Mouse (Mus musculus) bone marrow, adult 2 months (tissue): Measurements from ENCODE around the gene Cdc42se2. TPM values are rescaled to one million over a fixed set of nuclear protein-coding genes. Genes with fewer than 3 reads are reported as not detected.

ENCODE experiments used
- H3K27ac ChIP-seq: fragments of 200-500 bp; 2 replicates; pipeline ENCODE4 v1.5.1; 2012; ENCODE audit warnings: low read depth, mild to moderate bottlenecking, control low read depth, inconsistent platforms, low read length; ENCODE audit not compliant: control insufficient read depth, poor library complexity, insufficient read depth
- H3K4me1 ChIP-seq: fragments of 200-500 bp; 2 replicates; pipeline ENCODE4 v1.6.1; 2011; ENCODE audit warnings: low read length; ENCODE audit not compliant: control insufficient read depth, insufficient read depth
- H3K4me3 ChIP-seq: fragments of 200-500 bp; replicated peaks from 2 replicates; pipeline ENCODE3; 2011; ENCODE audit warnings: mild to moderate bottlenecking, low read depth, low read length, control low read depth; ENCODE audit not compliant: control insufficient read depth
- CTCF ChIP-seq: fragments of 200-500 bp; IDR thresholded peaks from 2 replicates; pipeline ENCODE4 v1.5.1; 2011; ENCODE audit warnings: low read length, control low read depth; ENCODE audit not compliant: control insufficient read depth, insufficient read depth
- POLR2A ChIP-seq: fragments of 200-500 bp; IDR thresholded peaks from 2 replicates; pipeline ENCODE4 v1.6.1; 2011; ENCODE audit warnings: low read depth, mild to moderate bottlenecking, control low read depth, low read length, borderline replicate concordance; ENCODE audit not compliant: control insufficient read depth
- WGBS: fragments of 180-500 bp; shearing (Covaris S2); methylation state at CpG from one replicate; pipeline ENCODE4 v1.1.7; 2018; 5-methylcytosine and 5-hydroxymethylcytosine counted together
- polyA plus RNA-seq: library from polyadenylated mRNA; stranded (reverse); fragments of >200 nt; gene quantifications from 2 replicates; pipeline ENCODE4 v1.2.4, GENCODE M21; 2011; ENCODE audit warnings: low replicate concordance; ENCODE audit not compliant: missing spikeins, insufficient read depth, insufficient read length

Cdc42se2 gene
- polyA plus RNA-seq, 1 experiment = 17.9 TPM

- Histone ChIP-seq H3K27ac (no peak overlapping the region), H3K4me1 (peaks cover 7% of the 10 kb centered on the region), H3K4me3 (no peak overlapping the region)
- TF ChIP-seq CTCF (no peak), POLR2A (no peak)
- 47% methylated on average over 7 of the region's 7 CpGs for WGBS
Measured at GRCm38 (mm10) chr11:54733546-54733945, 53.9 kb downstream of the Cdc42se2 start.

- H3K27ac ChIP-seq = no peak overlapping the region
- H3K4me1 ChIP-seq = peaks cover 9% of the 10 kb centered on the region
- WGBS = 63% methylated on average over 7 of the region's 7 CpGs
- TF ChIP-seq CTCF (no peak), POLR2A (no peak)
- no peak overlapping the region for H3K4me3 ChIP-seq
Measured at GRCm38 (mm10) chr11:54731367-54731766, 56.1 kb downstream of the Cdc42se2 start.

GRCm38 (mm10) chr11:54730931-54731330 is 56.5 kb downstream of the Cdc42se2 start:
- H3K27ac ChIP-seq = no peak overlapping the region
- peaks cover 9% of the 10 kb centered on the region for H3K4me1 ChIP-seq
- TF ChIP-seq POLR2A = no peak
- no peak for TF ChIP-seq CTCF
- whole genome bisulfite sequencing = 76% methylated on average over 5 of the region's 5 CpGs
- no peak overlapping the region for H3K4me3 ChIP-seq

GRCm38 (mm10) chr11:54729311-54729710 is 58.2 kb downstream of the Cdc42se2 start:
- 55% methylated on average over 3 of the region's 3 CpGs for WGBS
- TF ChIP-seq POLR2A = no peak
- no peak for TF ChIP-seq CTCF
- H3K4me1 ChIP-seq = peaks cover 11% of the 10 kb centered on the region
- no peak overlapping the region for H3K27ac ChIP-seq
- H3K4me3 ChIP-seq = no peak overlapping the region

- H3K4me1 ChIP-seq = peaks cover 6% of the 10 kb centered on the region; the same call in 1 of the 2 replicates
- no peak overlapping the region for H3K4me3 ChIP-seq
- 37% methylated on average over 2 of the region's 2 CpGs for WGBS
- H3K27ac ChIP-seq = no peak overlapping the region
- TF ChIP-seq POLR2A = no peak
- no peak for TF ChIP-seq CTCF
Measured at GRCm38 (mm10) chr11:54728371-54728770, 59.1 kb downstream of the Cdc42se2 start.

- no peak for TF ChIP-seq CTCF
- no peak for TF ChIP-seq POLR2A
- peak overlapping the region; percentile 55; the same call in 1 of the 2 replicates for H3K27ac ChIP-seq
- 19% methylated on average over 5 of the region's 5 CpGs for WGBS
- H3K4me1 ChIP-seq = peaks cover 6% of the 10 kb centered on the region; the same call in 1 of the 2 replicates
- H3K4me3 ChIP-seq = no peak overlapping the region
Measured at GRCm38 (mm10) chr11:54727327-54727901, 60.1 kb downstream of the Cdc42se2 start.

GRCm38 (mm10) chr11:54726571-54727062 is 60.9 kb downstream of the Cdc42se2 start:
- 48% methylated on average over 3 of the region's 3 CpGs for WGBS
- Histone ChIP-seq H3K27ac (no peak overlapping the region; the same call in 1 of the 2 replicates), H3K4me1 (peaks cover 6% of the 10 kb centered on the region; the same call in 1 of the 2 replicates), H3K4me3 (no peak overlapping the region)
- TF ChIP-seq POLR2A (no peak), CTCF (no peak)

- TF ChIP-seq POLR2A = no peak
- WGBS = 78% methylated on average over 4 of the region's 4 CpGs
- H3K4me1 ChIP-seq = peaks cover 6% of the 10 kb centered on the region; the same call in 1 of the 2 replicates
- H3K27ac ChIP-seq = no peak overlapping the region
- no peak overlapping the region for H3K4me3 ChIP-seq
Measured at GRCm38 (mm10) chr11:54724353-54725034, 63.0 kb downstream of the Cdc42se2 start.

GRCm38 (mm10) chr11:54722057-54722456 is 65.4 kb downstream of the Cdc42se2 start:
- peaks cover 2% of the 10 kb centered on the region; the same call in 1 of the 2 replicates for H3K4me1 ChIP-seq
- H3K27ac ChIP-seq = no peak overlapping the region
- WGBS = 85% methylated on average over 6 of the region's 6 CpGs
- no peak overlapping the region for H3K4me3 ChIP-seq
- TF ChIP-seq POLR2A (no peak), CTCF (no peak)
